8 mouse cellular contexts compared by ENCODE assay signal in genomic region chr4:116016862-116017299, GRCm38 (mm10). TPM values are rescaled to one million over a fixed set of nuclear protein-coding genes. Genes with fewer than 3 reads are reported as not detected.
DNase-seq lines count a peak whose midpoint lies in the region; ATAC-seq and TF ChIP-seq lines count a peak whose summit lies in the region.

No protein-coding gene starts in this region.

- peaks cover 23% of the 10 kb centered on the region for H3K4me1 ChIP-seq in kidney, embryonic 15.5 days
- H3K4me1 ChIP-seq in cortical plate, adult 2 months (ENCODE audit: control insufficient read depth, insufficient read depth, low read length), result peaks cover 2% of the 10 kb centered on the region; the same call in 1 of the 2 replicates
- peaks cover 17% of the 10 kb centered on the region for H3K4me1 ChIP-seq in hindbrain, embryonic 13.5 days (replicated peaks)
- H3K4me1 ChIP-seq in midbrain, embryonic 13.5 days (replicated peaks), result peaks cover 14% of the 10 kb centered on the region

- no peaks in the 10 kb centered on the region for H3K9me3 ChIP-seq in kidney, embryonic 15.5 days (replicated peaks)
- H3K9me3 ChIP-seq in hindbrain, embryonic 13.5 days, result no peaks in the 10 kb centered on the region
- H3K9me3 ChIP-seq in midbrain, embryonic 13.5 days, result no peaks in the 10 kb centered on the region

- H3K27me3 ChIP-seq in kidney, embryonic 15.5 days, result peaks cover 74% of the 10 kb centered on the region
- peaks cover 62% of the 10 kb centered on the region for H3K27me3 ChIP-seq in hindbrain, embryonic 13.5 days
- H3K27me3 ChIP-seq in midbrain, embryonic 13.5 days, result peaks cover 57% of the 10 kb centered on the region

- no peak for TF ChIP-seq CTCF in cortical plate, adult 2 months (IDR thresholded peaks at IDR 0.05; ENCODE audit: extremely low read depth, insufficient read depth, low read length)

- TF ChIP-seq POLR2A in cortical plate, adult 2 months (IDR thresholded peaks at IDR 0.05; ENCODE audit: extremely low read depth, insufficient read depth, low read length), result no peak

- DNase-seq in kidney, postnatal 4 days, result no peak
- DNase-seq in cerebellum, adult 18-20 months, result no peak
- no peak for DNase-seq in retina, embryonic 14.5 days (ENCODE audit: low spot score)

- 6% methylated on average over 16 of the region's 16 CpGs for WGBS in kidney, embryonic 15.5 days
- 10% methylated on average over 16 of the region's 16 CpGs for WGBS in hindbrain, embryonic 13.5 days
- WGBS in midbrain, embryonic 13.5 days, result 9% methylated on average over 16 of the region's 16 CpGs

- H3K4me2 ChIP-seq in kidney, embryonic 15.5 days, result peak overlapping the region; percentile 98
- peak overlapping the region; percentile 86 for H3K4me2 ChIP-seq in hindbrain, embryonic 13.5 days
- peak overlapping the region; percentile 96 for H3K4me2 ChIP-seq in midbrain, embryonic 13.5 days (replicated peaks)

- ATAC-seq in kidney, embryonic 15.5 days (replicated peaks; ENCODE audit: low FRiP score), result no peak
- peak; percentile 12 for ATAC-seq in hindbrain, embryonic 13.5 days (ENCODE audit: low FRiP score)
- ATAC-seq in midbrain, embryonic 13.5 days, result peak; percentile 9; the same call in 1 of the 2 replicates
- no peak for ATAC-seq in activated CD4-positive, CD25-positive, alpha-beta regulatory T cell, adult 4 months

- H3K4me3 ChIP-seq in kidney, embryonic 15.5 days (replicated peaks), result peak overlapping the region; percentile 65
- H3K4me3 ChIP-seq in cortical plate, adult 2 months (ENCODE audit: insufficient read depth, low read length), result peak overlapping the region; percentile 75
- H3K4me3 ChIP-seq in hindbrain, embryonic 13.5 days, result peak overlapping the region; percentile 68
- H3K4me3 ChIP-seq in midbrain, embryonic 13.5 days (replicated peaks), result peak overlapping the region; percentile 70

- peak overlapping the region; percentile 46 for H3K9ac ChIP-seq in kidney, embryonic 15.5 days
- peak overlapping the region; percentile 80 for H3K9ac ChIP-seq in hindbrain, embryonic 13.5 days
- peak overlapping the region; percentile 87 for H3K9ac ChIP-seq in midbrain, embryonic 13.5 days (replicated peaks)

- H3K27ac ChIP-seq in kidney, embryonic 15.5 days, result 0 out of 2 replicates have a peak overlapping the region, but pooled peaks have one; percentile 59
- H3K27ac ChIP-seq in cortical plate, adult 2 months (ENCODE audit: insufficient read depth, low read length), result peak overlapping the region; percentile 97
- H3K27ac ChIP-seq in hindbrain, embryonic 13.5 days, result no peak overlapping the region; the same call in 1 of the 2 replicates
- H3K27ac ChIP-seq in midbrain, embryonic 13.5 days, result no peak overlapping the region

- no peaks in the 10 kb centered on the region for H3K36me3 ChIP-seq in kidney, embryonic 15.5 days
- H3K36me3 ChIP-seq in hindbrain, embryonic 13.5 days, result no peaks in the 10 kb centered on the region
- H3K36me3 ChIP-seq in midbrain, embryonic 13.5 days, result no peaks in the 10 kb centered on the region

RNA-seq across cellular contexts. Expression of gene Faah, which starts 0.8 kb away (rescaled TPM):
- 8.9 and 10.5 TPM in 2 replicates for polyA plus RNA-seq in kidney, embryonic 15.5 days (2015; fragmentation: Nextera tagmentation; extraction: Ambion mirVana)
- 133 and 159 TPM in 2 replicates for polyA plus RNA-seq in cortical plate, adult 2 months (2012; rRNA removed)
- 13.0 and 13.3 TPM in 2 replicates for polyA plus RNA-seq in hindbrain, embryonic 13.5 days (2015; fragmentation: Nextera tagmentation; extraction: Ambion mirVana)
- polyA plus RNA-seq in midbrain, embryonic 13.5 days (2015; fragmentation: Nextera tagmentation; extraction: Ambion mirVana), result 9.5 and 11.3 TPM in 2 replicates
- 10 to 100 TPM; 35.9 to 43.4 TPM for polyA plus RNA-seq in activated CD4-positive, CD25-positive, alpha-beta regulatory T cell, adult 4 months (2017; shearing (Covaris generic))

RNA-seq across cellular contexts. Expression of gene Nsun4, which starts 36.8 kb away (rescaled TPM):
- 17.7 and 20.8 TPM in 2 replicates for polyA plus RNA-seq in kidney, embryonic 15.5 days (2015; fragmentation: Nextera tagmentation; extraction: Ambion mirVana)
- 8.8 and 9.4 TPM in 2 replicates for polyA plus RNA-seq in cortical plate, adult 2 months (2012; rRNA removed)
- 13.8 and 15.7 TPM in 2 replicates for polyA plus RNA-seq in hindbrain, embryonic 13.5 days (2015; fragmentation: Nextera tagmentation; extraction: Ambion mirVana)
- 17.5 and 17.9 TPM in 2 replicates for polyA plus RNA-seq in midbrain, embryonic 13.5 days (2015; fragmentation: Nextera tagmentation; extraction: Ambion mirVana)
- 10 to 100 TPM; 21.7 to 26.9 TPM for polyA plus RNA-seq in activated CD4-positive, CD25-positive, alpha-beta regulatory T cell, adult 4 months (2017; shearing (Covaris generic))

RNA-seq across cellular contexts. Expression of gene Uqcrh, which starts 58.0 kb away (rescaled TPM):
- 524 and 598 TPM in 2 replicates for polyA plus RNA-seq in kidney, embryonic 15.5 days (2015; fragmentation: Nextera tagmentation; extraction: Ambion mirVana)
- polyA plus RNA-seq in cortical plate, adult 2 months (2012; rRNA removed), result 672 and 678 TPM in 2 replicates
- 441 and 446 TPM in 2 replicates for polyA plus RNA-seq in hindbrain, embryonic 13.5 days (2015; fragmentation: Nextera tagmentation; extraction: Ambion mirVana)
- polyA plus RNA-seq in midbrain, embryonic 13.5 days (2015; fragmentation: Nextera tagmentation; extraction: Ambion mirVana), result 434 and 439 TPM in 2 replicates
- 1,000 to 10,000 TPM in 1 of 2 experiments, 100 to 1,000 TPM in 1; 979 to 1,004 TPM for polyA plus RNA-seq in activated CD4-positive, CD25-positive, alpha-beta regulatory T cell, adult 4 months (2017; shearing (Covaris generic))

RNA-seq across cellular contexts. Expression of gene Lrrc41, which starts 58.2 kb away (rescaled TPM):
- polyA plus RNA-seq in kidney, embryonic 15.5 days (2015; fragmentation: Nextera tagmentation; extraction: Ambion mirVana), result 72.4 and 79.5 TPM in 2 replicates
- 32.3 and 33.7 TPM in 2 replicates for polyA plus RNA-seq in cortical plate, adult 2 months (2012; rRNA removed)
- polyA plus RNA-seq in hindbrain, embryonic 13.5 days (2015; fragmentation: Nextera tagmentation; extraction: Ambion mirVana), result 66.4 and 68.5 TPM in 2 replicates
- polyA plus RNA-seq in midbrain, embryonic 13.5 days (2015; fragmentation: Nextera tagmentation; extraction: Ambion mirVana), result 62.1 and 67.1 TPM in 2 replicates
- polyA plus RNA-seq in activated CD4-positive, CD25-positive, alpha-beta regulatory T cell, adult 4 months (2017; shearing (Covaris generic)), result 10 to 100 TPM; 17.5 to 17.9 TPM

Comparison
In these comparisons a context has a peak if more than half of its experiments do, and no peak if none do; other contexts are left out.
1. ATAC-seq: peak in hindbrain, embryonic 13.5 days (single experiment) and midbrain, embryonic 13.5 days (single experiment); none in kidney, embryonic 15.5 days (single experiment) and activated CD4-positive, CD25-positive, alpha-beta regulatory T cell, adult 4 months (single experiment).
2. H3K27ac ChIP-seq: peak in kidney, embryonic 15.5 days (single experiment) and cortical plate, adult 2 months (single experiment); none in hindbrain, embryonic 13.5 days (single experiment) and midbrain, embryonic 13.5 days (single experiment).
3. Peak in every context shown above with its lines, with median percentiles within 50 percentile points of each other: H3K4me2 ChIP-seq, H3K4me3 ChIP-seq and H3K9ac ChIP-seq.